Mouse (Mus musculus) adrenal gland, adult 2 months (tissue): ENCODE results near the gene B130006D01Rik. TPM values are rescaled to one million over a fixed set of nuclear protein-coding genes. Genes with fewer than 3 reads are reported as not detected.
"Not testable (repeated sequence)": the region's sequence is repeated elsewhere in the genome, so short reads cannot be mapped to it uniquely, and the experiment has no call there.

Experiments used
- DNase-seq: peaks from one replicate; pipeline ENCODE4 v3.0.0; 2021
- polyA plus RNA-seq: library from polyadenylated mRNA; depleted of rRNA; stranded (reverse); fragments of >200 nt; gene quantifications from 2 replicates; pipeline ENCODE4 v1.2.3, GENCODE M21; 2012
- total RNA-seq, 2 experiments: library from RNA; stranded (reverse); gene quantifications; 2 replicates each; pipeline ENCODE4 v1.2.3; 2021

Gene B130006D01Rik
- total and polyA plus RNA-seq, 3 experiments = 0.07 to 0.76 (median 0.58) TPM

DNA sequence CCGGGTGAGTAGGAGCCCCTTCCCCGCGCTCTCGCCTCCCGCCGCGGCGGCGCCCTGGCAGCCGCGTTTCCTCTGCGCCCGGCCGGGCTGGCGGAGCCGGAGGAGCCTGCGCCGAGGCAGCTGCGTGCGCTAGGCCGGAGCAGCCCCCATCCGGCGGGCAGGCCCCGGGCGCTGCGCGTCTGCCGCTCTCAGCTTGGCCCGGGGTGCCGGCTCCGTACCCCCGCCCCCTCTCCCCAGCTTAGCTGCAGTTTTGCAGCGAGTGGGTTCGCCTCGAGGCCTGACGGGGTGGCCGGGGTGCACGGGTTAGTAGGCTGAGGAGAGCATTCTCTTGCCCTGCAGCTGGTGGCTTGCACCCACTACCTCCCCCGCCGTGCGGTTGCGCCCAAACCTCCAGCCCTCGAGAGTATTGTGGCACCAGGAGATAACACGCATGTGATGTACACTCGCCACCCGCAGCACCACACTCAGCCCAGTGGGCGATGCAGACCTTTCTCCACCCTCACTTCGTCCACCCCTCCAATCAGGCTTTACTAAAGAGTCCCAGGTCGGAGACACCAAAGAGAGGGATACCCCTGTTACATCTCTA lies 10.1 kb upstream of the B130006D01Rik start:
- peak; percentile 77 for DNase-seq

DNA sequence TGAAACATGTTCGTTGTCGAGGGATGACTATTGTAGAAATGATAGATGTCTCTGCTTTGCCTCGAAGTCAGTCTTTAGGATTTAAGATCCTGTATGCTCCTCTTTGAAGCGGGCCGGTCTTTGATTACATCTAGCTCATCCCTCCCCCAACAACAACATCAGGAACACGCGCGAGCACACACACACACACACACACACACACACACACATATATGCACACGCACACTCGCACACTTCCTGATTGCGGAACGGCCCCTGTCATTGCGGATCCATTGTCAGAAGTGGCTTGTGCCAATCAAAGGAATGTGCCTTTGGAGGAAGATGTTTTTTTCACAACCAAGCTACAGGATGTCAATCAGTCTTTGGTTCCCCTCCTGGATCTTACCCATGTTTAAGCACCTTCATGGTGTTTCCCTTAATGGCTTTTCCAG lies 9.6 kb upstream of the B130006D01Rik start:
- no peak for DNase-seq

GRCm38 (mm10) chr11:95714411-95714810 lies 9.0 kb upstream of the B130006D01Rik start:
- no peak for DNase-seq

DNA sequence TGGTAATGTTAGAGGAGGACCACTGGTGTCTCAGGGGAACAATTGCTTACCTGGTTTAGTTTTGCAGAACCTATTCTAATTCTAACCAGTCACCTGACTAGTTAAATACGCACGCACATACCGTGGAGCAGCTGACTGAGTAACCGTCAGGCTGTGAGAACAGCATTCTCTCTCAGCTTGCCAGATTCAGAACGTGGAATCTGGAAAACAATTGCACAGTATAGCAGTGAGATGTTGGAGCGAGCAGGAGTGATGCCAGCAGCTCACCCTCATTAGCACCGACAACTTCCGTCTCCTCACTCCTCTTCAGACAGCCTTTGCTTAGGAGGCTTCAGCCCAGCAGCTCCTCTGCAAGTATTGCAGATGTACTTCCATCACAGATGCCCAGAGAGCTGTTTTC lies 7.3 kb upstream of the B130006D01Rik start:
- no peak for DNase-seq

GRCm38 (mm10) chr11:95719356-95719755 lies 4.0 kb upstream of the B130006D01Rik start:
- no peak for DNase-seq

- DNase-seq = no peak
Observed at GRCm38 (mm10) chr11:95724466-95724865, 1.1 kb downstream of the B130006D01Rik start.

- no peak for DNase-seq
Observed at GRCm38 (mm10) chr11:95726156-95726555, 2.8 kb downstream of the B130006D01Rik start.

- no peak for DNase-seq
Observed at GRCm38 (mm10) chr11:95727947-95728346, 4.6 kb downstream of the B130006D01Rik start.

DNA sequence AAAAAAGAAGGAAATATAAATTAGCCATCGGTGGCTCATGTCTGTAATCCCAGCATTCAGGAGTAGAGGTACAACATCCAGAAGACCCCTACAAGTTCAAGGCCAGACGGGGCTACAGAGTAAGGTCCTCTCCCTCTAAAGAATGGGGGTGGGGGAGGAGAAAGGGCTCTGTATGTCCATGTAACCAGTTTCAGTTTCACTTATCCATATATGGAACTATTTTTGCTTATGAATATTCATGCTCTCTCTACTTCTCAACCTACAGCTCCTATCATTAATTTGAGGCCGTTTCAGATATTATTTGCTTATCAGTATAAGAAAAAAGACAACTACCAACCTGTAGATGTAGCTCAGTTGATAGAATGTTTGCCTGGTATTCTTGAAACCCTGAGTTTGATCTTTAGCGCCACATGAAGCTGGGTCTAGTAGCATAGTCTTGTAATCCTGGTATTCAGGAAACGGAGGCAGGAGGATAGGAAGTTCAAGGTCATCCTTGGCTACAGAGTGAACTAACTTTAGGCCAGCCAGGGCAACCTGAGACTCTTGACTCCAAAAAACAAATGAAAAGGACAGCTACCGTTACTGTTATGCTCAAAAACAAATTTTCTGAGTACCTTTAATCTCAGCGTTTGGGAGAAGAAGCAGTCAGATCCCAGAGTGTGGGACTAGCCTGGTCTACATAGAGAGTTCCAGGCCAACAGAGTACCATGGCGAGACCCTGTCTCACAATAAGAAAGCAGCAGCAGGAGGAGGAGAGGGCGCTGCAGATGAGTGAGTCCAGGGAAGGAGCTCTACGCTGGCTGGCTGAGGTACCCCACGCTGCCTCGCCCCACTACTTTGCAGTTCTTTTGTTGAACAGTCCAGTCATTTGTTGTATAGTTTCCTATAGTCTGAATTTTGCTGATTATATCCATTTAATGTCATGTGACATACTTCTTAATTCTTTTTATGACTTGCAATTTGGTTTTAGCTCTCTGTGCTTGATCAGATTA lies 5.8 kb downstream of the B130006D01Rik start:
- no peak for DNase-seq

- DNase-seq = no peak
Observed at GRCm38 (mm10) chr11:95734485-95734884, 11.1 kb downstream of the B130006D01Rik start.

- DNase-seq = peak; percentile 55
Observed at GRCm38 (mm10) chr11:95737811-95738210, 14.4 kb downstream of the B130006D01Rik start.

- DNase-seq = peak; percentile 38
Observed at GRCm38 (mm10) chr11:95744521-95744920, 21.1 kb downstream of the B130006D01Rik start.

- no peak for DNase-seq
Observed at GRCm38 (mm10) chr11:95746821-95747220, 23.4 kb downstream of the B130006D01Rik start.

- no peak for DNase-seq
Observed at GRCm38 (mm10) chr11:95748331-95748730, 24.9 kb downstream of the B130006D01Rik start.

DNA sequence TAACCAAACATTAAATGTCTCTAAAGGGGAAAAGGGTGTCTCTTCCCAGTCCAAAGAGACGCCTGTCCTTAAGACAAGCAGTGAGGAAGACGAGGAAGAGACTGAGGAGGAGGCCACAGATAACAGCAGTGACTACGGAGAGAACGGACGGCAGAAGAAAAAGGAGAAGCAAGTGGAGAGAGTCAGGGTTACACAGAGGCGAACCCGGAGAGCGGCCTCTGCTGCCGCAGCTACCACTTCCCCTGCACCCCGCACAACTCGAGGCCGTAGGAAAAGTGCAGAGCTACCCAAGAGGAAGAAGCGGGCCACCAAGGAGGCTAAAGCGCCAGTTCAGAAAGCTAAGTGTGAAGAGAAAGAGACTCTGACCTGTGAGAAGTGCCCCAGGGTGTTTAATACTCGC lies 26.2 kb downstream of the B130006D01Rik start:
- DNase-seq = no peak

DNA sequence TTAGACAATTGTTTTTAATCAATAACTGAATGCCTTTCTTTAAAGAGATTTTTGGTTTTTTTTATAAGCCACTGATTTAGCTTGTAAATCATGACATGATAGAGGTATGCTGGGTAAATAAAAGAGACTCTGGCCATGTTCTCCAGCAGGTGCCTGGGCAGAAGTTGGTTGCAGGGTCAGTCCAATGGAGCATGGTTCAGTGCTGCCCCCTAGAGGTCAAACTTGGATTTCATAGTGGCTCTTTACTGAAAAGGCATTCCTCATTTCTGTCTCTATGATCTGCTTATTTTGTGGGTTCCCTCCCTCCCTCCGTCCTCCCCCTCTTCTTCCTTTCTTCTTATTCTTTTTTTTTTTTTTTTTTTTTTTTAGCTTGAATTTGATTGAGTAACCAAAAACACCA lies 27.6 kb downstream of the B130006D01Rik start:
- peak; percentile 66 for DNase-seq

DNA sequence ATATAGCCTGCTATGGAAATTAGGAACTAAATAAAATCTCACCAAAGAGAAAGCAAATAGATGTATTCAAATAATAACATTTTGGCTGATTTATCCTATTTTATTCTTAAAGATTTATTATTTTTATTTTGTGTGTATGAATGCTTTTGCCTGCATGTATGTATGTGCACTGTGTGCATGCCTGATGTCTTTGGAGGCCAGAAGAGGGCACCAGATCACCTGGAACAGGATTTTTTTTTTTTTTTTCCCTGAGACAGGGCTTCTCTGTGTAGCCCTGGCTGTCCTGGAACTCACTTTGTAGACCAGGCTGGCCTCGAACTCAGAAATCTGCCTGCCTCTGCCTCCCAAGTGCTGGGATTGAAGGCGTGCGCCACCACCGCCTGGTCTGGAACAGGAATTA lies 31.8 kb downstream of the B130006D01Rik start:
- DNase-seq = not testable (repeated sequence)

GRCm38 (mm10) chr11:95760521-95760920 lies 37.1 kb downstream of the B130006D01Rik start:
- DNase-seq = no peak

DNA sequence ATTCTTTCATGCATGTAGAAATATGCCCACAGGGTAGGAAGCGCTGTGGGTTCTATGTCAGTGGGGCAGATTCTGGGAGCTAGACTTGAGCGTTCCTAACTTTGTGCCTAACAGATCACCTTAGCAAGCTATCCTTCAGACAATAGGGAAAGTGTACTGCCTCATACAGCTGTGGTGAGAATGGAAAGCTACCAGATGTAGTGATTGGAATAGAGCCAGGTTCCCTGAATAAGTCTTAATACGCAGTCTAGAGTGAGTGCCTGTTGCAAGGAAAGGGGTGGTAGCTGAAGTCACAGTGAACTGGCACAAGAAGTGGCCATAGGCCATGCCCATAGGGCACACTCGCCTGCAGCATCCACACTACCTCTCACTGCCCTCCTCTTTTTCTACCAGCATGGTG lies 39.6 kb downstream of the B130006D01Rik start:
- DNase-seq = no peak

DNA sequence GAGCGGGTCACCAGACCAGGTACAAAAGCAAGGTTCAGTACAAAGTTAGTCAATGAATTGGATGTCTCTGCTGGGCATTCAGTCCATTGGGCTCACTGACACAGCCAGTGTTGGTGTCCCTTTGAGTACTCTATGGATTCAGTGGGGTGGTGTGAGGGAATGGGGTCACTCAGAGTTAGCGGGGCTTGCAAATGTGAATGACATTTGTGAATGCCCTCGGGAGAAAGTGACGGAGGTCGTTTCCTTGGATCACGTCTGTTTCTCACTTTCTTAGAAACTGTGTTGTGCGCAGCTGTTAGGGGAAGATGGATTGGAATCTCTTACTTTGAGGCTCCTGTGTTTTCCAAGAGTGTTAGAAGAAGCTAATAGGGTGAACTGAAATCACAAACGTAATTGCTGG lies 41.4 kb downstream of the B130006D01Rik start:
- no peak for DNase-seq

DNA sequence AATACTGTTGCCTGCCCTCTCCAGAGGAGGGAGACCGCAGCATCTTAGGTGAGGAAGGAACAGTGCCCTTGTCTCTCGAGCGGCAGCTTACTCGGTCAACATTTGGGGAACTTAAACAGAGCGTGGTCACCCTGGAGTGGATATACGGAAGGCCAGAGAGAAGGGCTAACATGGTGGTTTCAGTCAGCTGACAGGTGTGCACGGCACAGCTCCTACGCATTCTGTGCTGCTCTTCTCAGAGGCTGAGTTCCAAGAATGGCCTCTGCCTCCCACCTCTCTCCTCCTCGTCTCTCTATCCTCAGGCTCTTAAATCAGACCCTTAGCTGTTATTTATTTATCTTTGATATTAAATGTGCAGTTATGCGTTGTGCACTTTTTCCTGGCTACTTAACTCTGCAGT lies 41.9 kb downstream of the B130006D01Rik start:
- no peak for DNase-seq

DNA sequence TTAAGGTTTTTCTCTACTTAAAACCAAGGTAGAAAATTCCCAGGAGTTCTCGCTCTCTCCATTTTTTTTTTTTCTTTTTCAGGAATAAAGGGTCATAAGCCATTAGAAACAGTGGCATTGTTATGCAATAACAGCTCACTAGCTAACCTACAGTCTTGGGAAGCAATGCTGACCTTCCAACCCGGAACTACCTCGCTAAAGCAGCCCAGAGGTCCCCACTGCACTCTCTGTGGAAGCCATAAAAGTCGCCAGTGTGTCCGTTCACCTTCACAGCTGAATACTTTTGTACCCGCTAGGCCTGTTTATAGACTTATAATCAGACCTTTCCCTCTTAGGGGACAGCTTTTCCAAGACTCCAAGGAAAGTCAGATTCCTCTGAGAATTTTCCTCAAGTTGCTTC lies 44.9 kb downstream of the B130006D01Rik start:
- no peak for DNase-seq

DNA sequence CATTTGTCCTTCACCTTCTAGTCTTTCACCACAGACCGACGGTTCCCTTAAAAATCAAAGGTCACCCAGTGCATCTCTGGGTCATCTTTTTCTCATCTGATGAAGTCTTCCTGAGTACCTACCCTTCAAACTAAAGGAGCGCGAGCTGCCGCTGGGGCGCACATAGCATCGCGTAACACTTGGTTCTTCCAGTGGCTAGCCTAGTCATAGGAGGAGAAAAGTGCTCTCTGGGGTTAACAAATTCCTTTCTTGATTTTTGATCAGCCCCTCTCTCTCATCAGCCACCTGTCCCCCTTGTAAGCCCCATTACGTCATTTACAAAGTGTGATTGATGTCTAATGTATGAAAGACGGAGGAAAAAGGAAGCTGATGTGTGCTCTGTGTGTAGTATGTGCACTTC lies 45.8 kb downstream of the B130006D01Rik start:
- DNase-seq = no peak
